Comparison of ENCODE assay signal across 12 mouse cellular contexts in genomic region chr7:29224756-29225394, GRCm38 (mm10). TPM values are rescaled to one million over a fixed set of nuclear protein-coding genes. Genes with fewer than 3 reads are reported as not detected.
DNase-seq lines count a peak whose midpoint lies in the region; ATAC-seq and TF ChIP-seq lines count a peak whose summit lies in the region.
"Had no signal": no experiment of that assay in that cellular context is flagged by ENCODE, and none has a peak within 500 bp of the region (broad histone marks: within the 10 kb centered on the region; RNA-seq: fewer than 3 reads in every experiment).

No protein-coding gene starts in this region.

- no peaks in the 10 kb centered on the region for H3K36me3 ChIP-seq in kidney, embryonic 14.5 days (ENCODE audit: control insufficient read depth, insufficient read depth, low read length)
- H3K36me3 ChIP-seq in E14TG2a.4 (ENCODE audit: insufficient read depth, low read length): no peaks in the 10 kb centered on the region
- no peaks in the 10 kb centered on the region for H3K36me3 ChIP-seq in forebrain, embryonic 13.5 days (ENCODE audit: poor library complexity, severe bottlenecking)
- no peaks in the 10 kb centered on the region for H3K36me3 ChIP-seq in limb, embryonic 14.5 days (ENCODE audit: control insufficient read depth, insufficient read depth, low read length)

- TF ChIP-seq CTCF in E14TG2a.4 (conservative IDR thresholded peaks at IDR 0.05; ENCODE audit: low read length): no peak

- DNase-seq in kidney, postnatal 14 days: no peak
- DNase-seq in limb, embryonic 14.5 days (ENCODE audit: low spot score): no peak
- no peak for DNase-seq in urinary bladder, postnatal 36 days (ENCODE audit: low spot score in 2 of 2)
- no peak for DNase-seq in adrenal gland, postnatal 10 days
- DNase-seq: adrenal gland, adult 2 months; left cerebral cortex, postnatal 4 days; thymus, postnatal 25 days had no signal

- ATAC-seq in kidney, embryonic 14.5 days (ENCODE audit: low FRiP score, low TSS enrichment): peak; percentile 58
- no peak for ATAC-seq in forebrain, embryonic 13.5 days
- ATAC-seq in limb, embryonic 14.5 days (ENCODE audit: low FRiP score, low read depth): no peak
- ATAC-seq in granulocyte monocyte progenitor cell, adult 5-6 weeks (replicated peaks; ENCODE audit: poor library complexity, severe bottlenecking): no peak

- WGBS in kidney, embryonic 14.5 days: 7% methylated on average over 16 of the region's 16 CpGs
- 14% methylated on average over 16 of the region's 16 CpGs for WGBS in forebrain, embryonic 13.5 days
- 12% methylated on average over 16 of the region's 16 CpGs for WGBS in limb, embryonic 14.5 days

- H3K9ac ChIP-seq in kidney, embryonic 14.5 days (ENCODE audit: low read depth, low read length): peak overlapping the region; percentile 7; the same call in 1 of the 2 replicates
- H3K9ac ChIP-seq in forebrain, embryonic 13.5 days: no peak overlapping the region
- no peak overlapping the region for H3K9ac ChIP-seq in limb, embryonic 14.5 days (ENCODE audit: low read depth, low read length, severe bottlenecking)
- H3K9ac ChIP-seq: heart, embryonic 15.5 days had no signal

- peak overlapping the region; percentile 8; the same call in 1 of the 2 replicates for H3K4me2 ChIP-seq in kidney, embryonic 14.5 days (replicated peaks; ENCODE audit: low read depth, low read length)
- peak overlapping the region; percentile 5; the same call in 1 of the 2 replicates for H3K4me2 ChIP-seq in forebrain, embryonic 13.5 days
- 0 out of 2 replicates have a peak overlapping the region, but pooled peaks have one; percentile 21 for H3K4me2 ChIP-seq in limb, embryonic 14.5 days (replicated peaks; ENCODE audit: low read depth, low read length, severe bottlenecking)
- H3K4me2 ChIP-seq: heart, embryonic 15.5 days had no signal

- H3K9me3 ChIP-seq in kidney, embryonic 14.5 days (ENCODE audit: control insufficient read depth, low read length): peaks cover 4% of the 10 kb centered on the region; the same call in 1 of the 2 replicates
- H3K9me3 ChIP-seq in E14TG2a.4 (ENCODE audit: low read length): peaks cover 13% of the 10 kb centered on the region
- H3K9me3 ChIP-seq in forebrain, embryonic 13.5 days (replicated peaks): peaks cover 3% of the 10 kb centered on the region
- no peaks in the 10 kb centered on the region; the same call in 1 of the 2 replicates for H3K9me3 ChIP-seq in limb, embryonic 14.5 days (ENCODE audit: control insufficient read depth, low read length)

- no peaks in the 10 kb centered on the region for H3K27me3 ChIP-seq in kidney, embryonic 14.5 days (ENCODE audit: control insufficient read depth, insufficient read depth, low read length)
- H3K27me3 ChIP-seq in E14TG2a.4 (ENCODE audit: insufficient read depth, low read length): peaks cover 28% of the 10 kb centered on the region
- H3K27me3 ChIP-seq in forebrain, embryonic 13.5 days: peaks cover 11% of the 10 kb centered on the region; the same call in 1 of the 2 replicates
- no peaks in the 10 kb centered on the region for H3K27me3 ChIP-seq in limb, embryonic 14.5 days (ENCODE audit: control insufficient read depth, insufficient read depth, low read length)
- H3K27me3 ChIP-seq: heart, embryonic 15.5 days had no signal

- no peak overlapping the region for H3K4me3 ChIP-seq in kidney, embryonic 14.5 days (ENCODE audit: low read length)
- H3K4me3 ChIP-seq in E14TG2a.4 (replicated peaks; ENCODE audit: low read length): peak overlapping the region; percentile 24
- no peak overlapping the region for H3K4me3 ChIP-seq in forebrain, embryonic 13.5 days
- H3K4me3 ChIP-seq in limb, embryonic 14.5 days (replicated peaks; ENCODE audit: low read length): no peak overlapping the region
- H3K4me3 ChIP-seq: heart, embryonic 15.5 days had no signal

- no peak overlapping the region for H3K27ac ChIP-seq in kidney, embryonic 14.5 days (ENCODE audit: low read depth, low read length)
- H3K27ac ChIP-seq in forebrain, embryonic 13.5 days: no peak overlapping the region
- no peak overlapping the region for H3K27ac ChIP-seq in limb, embryonic 14.5 days (replicated peaks; ENCODE audit: low read depth, low read length)
- H3K27ac ChIP-seq: heart, embryonic 15.5 days had no signal

- H3K4me1 ChIP-seq in kidney, embryonic 14.5 days (ENCODE audit: control insufficient read depth, insufficient read depth, low read length): peaks cover 8% of the 10 kb centered on the region; the same call in 1 of the 2 replicates
- peaks cover 25% of the 10 kb centered on the region for H3K4me1 ChIP-seq in E14TG2a.4 (replicated peaks; ENCODE audit: low read depth, low read length)
- peaks cover 9% of the 10 kb centered on the region for H3K4me1 ChIP-seq in forebrain, embryonic 13.5 days
- H3K4me1 ChIP-seq in limb, embryonic 14.5 days (ENCODE audit: control insufficient read depth, insufficient read depth, low read length): peaks cover 7% of the 10 kb centered on the region; the same call in 1 of the 2 replicates

- no peak for TF ChIP-seq POLR2A in limb, embryonic 14.5 days (IDR thresholded peaks at IDR 0.05; ENCODE audit: borderline replicate concordance, extremely low read depth, insufficient read depth, insufficient read length)

RNA-seq across cellular contexts. Expression of gene Kcnk6, which starts 7.4 kb away (rescaled TPM):
- polyA plus RNA-seq in kidney, embryonic 14.5 days (2014; fragmentation: Nextera tagmentation; extraction: Ambion mirVana): 0.62 and 1.0 TPM in 2 replicates
- polyA plus RNA-seq in forebrain, embryonic 13.5 days (2015; fragmentation: Nextera tagmentation; extraction: Ambion mirVana): 0.27 and 0.44 TPM in 2 replicates
- 11.4 and 19.2 TPM in 2 replicates for polyA plus RNA-seq in limb, embryonic 14.5 days (2012; rRNA removed)
- polyA plus RNA-seq in limb, embryonic 14.5 days (2014; fragmentation: Nextera tagmentation; extraction: Ambion mirVana): 1.6 and 2.2 TPM in 2 replicates
- total RNA-seq in adrenal gland, postnatal 10 days (2021): 1 to 10 TPM; 3.7 to 4.6 TPM
- total RNA-seq in granulocyte monocyte progenitor cell, adult 5-6 weeks (2014; fragmentation: Nextera tagmentation): 4.3 and 5.6 TPM in 2 replicates
- total RNA-seq in granulocyte monocyte progenitor cell, adult 5-6 weeks (2017): 9.2 and 10.8 TPM in 2 replicates

RNA-seq across cellular contexts. Expression of gene Catsperg1, which starts 11.0 kb away (rescaled TPM):
- polyA plus RNA-seq in kidney, embryonic 14.5 days (2014; fragmentation: Nextera tagmentation; extraction: Ambion mirVana): 0.61 and 0.97 TPM in 2 replicates
- 1.1 and 1.2 TPM in 2 replicates for polyA plus RNA-seq in forebrain, embryonic 13.5 days (2015; fragmentation: Nextera tagmentation; extraction: Ambion mirVana)
- 3.1 and 3.4 TPM in 2 replicates for polyA plus RNA-seq in limb, embryonic 14.5 days (2012; rRNA removed)
- polyA plus RNA-seq in limb, embryonic 14.5 days (2014; fragmentation: Nextera tagmentation; extraction: Ambion mirVana): 0.84 and 0.87 TPM in 2 replicates
- under 1 TPM; 0.42 to 0.61 TPM for total RNA-seq in adrenal gland, postnatal 10 days (2021)
- 0.49 TPM in 1 of 2 replicates, not detected in the other for total RNA-seq in granulocyte monocyte progenitor cell, adult 5-6 weeks (2014; fragmentation: Nextera tagmentation)
- 0.26 TPM in 1 of 2 replicates, not detected in the other for total RNA-seq in granulocyte monocyte progenitor cell, adult 5-6 weeks (2017)

RNA-seq across cellular contexts. Expression of gene Yif1b, which starts 13.3 kb away (rescaled TPM):
- 120 and 132 TPM in 2 replicates for polyA plus RNA-seq in kidney, embryonic 14.5 days (2014; fragmentation: Nextera tagmentation; extraction: Ambion mirVana)
- 73.4 and 75.5 TPM in 2 replicates for polyA plus RNA-seq in forebrain, embryonic 13.5 days (2015; fragmentation: Nextera tagmentation; extraction: Ambion mirVana)
- polyA plus RNA-seq in limb, embryonic 14.5 days (2012; rRNA removed): 107 and 150 TPM in 2 replicates
- 130 and 139 TPM in 2 replicates for polyA plus RNA-seq in limb, embryonic 14.5 days (2014; fragmentation: Nextera tagmentation; extraction: Ambion mirVana)
- 10 to 100 TPM; 77.2 to 81.7 TPM for total RNA-seq in adrenal gland, postnatal 10 days (2021)
- 57.1 and 86.7 TPM in 2 replicates for total RNA-seq in granulocyte monocyte progenitor cell, adult 5-6 weeks (2014; fragmentation: Nextera tagmentation)
- total RNA-seq in granulocyte monocyte progenitor cell, adult 5-6 weeks (2017): 33.1 and 33.4 TPM in 2 replicates

RNA-seq across cellular contexts. Expression of gene 2200002D01Rik, which starts 23.4 kb away (rescaled TPM):
- 5.2 and 8.3 TPM in 2 replicates for polyA plus RNA-seq in kidney, embryonic 14.5 days (2014; fragmentation: Nextera tagmentation; extraction: Ambion mirVana)
- 1.2 and 1.5 TPM in 2 replicates for polyA plus RNA-seq in forebrain, embryonic 13.5 days (2015; fragmentation: Nextera tagmentation; extraction: Ambion mirVana)
- 0.32 and 0.92 TPM in 2 replicates for polyA plus RNA-seq in limb, embryonic 14.5 days (2012; rRNA removed)
- polyA plus RNA-seq in limb, embryonic 14.5 days (2014; fragmentation: Nextera tagmentation; extraction: Ambion mirVana): 1.2 and 3.0 TPM in 2 replicates
- 1 to 10 TPM; 2.0 to 2.4 TPM for total RNA-seq in adrenal gland, postnatal 10 days (2021)
- not detected in 2 replicates for total RNA-seq in granulocyte monocyte progenitor cell, adult 5-6 weeks (2014; fragmentation: Nextera tagmentation)
- 0.99 TPM in 1 of 2 replicates, not detected in the other for total RNA-seq in granulocyte monocyte progenitor cell, adult 5-6 weeks (2017)

RNA-seq across cellular contexts. Expression of gene Psmd8, which starts 44.4 kb away (rescaled TPM):
- 281 and 283 TPM in 2 replicates for polyA plus RNA-seq in kidney, embryonic 14.5 days (2014; fragmentation: Nextera tagmentation; extraction: Ambion mirVana)
- 292 and 296 TPM in 2 replicates for polyA plus RNA-seq in forebrain, embryonic 13.5 days (2015; fragmentation: Nextera tagmentation; extraction: Ambion mirVana)
- polyA plus RNA-seq in limb, embryonic 14.5 days (2012; rRNA removed): 216 and 233 TPM in 2 replicates
- 264 and 268 TPM in 2 replicates for polyA plus RNA-seq in limb, embryonic 14.5 days (2014; fragmentation: Nextera tagmentation; extraction: Ambion mirVana)
- 100 to 1,000 TPM; 214 to 221 TPM for total RNA-seq in adrenal gland, postnatal 10 days (2021)
- 119 and 172 TPM in 2 replicates for total RNA-seq in granulocyte monocyte progenitor cell, adult 5-6 weeks (2014; fragmentation: Nextera tagmentation)
- total RNA-seq in granulocyte monocyte progenitor cell, adult 5-6 weeks (2017): 165 and 166 TPM in 2 replicates
